Mouse (Mus musculus) megakaryocyte, embryonic 14.5 days (primary cell): Measurements from ENCODE around the gene Mrpl23.

ENCODE experiments used
- FLI1 ChIP-seq: IDR thresholded peaks from 2 replicates; pipeline ENCODE4 v1.6.1; 2012; ENCODE audit warnings: low read length, inconsistent platforms, mixed read lengths
- GATA1 ChIP-seq: IDR thresholded peaks from 3 replicates; pipeline ENCODE4 v1.6.1; 2012; ENCODE audit warnings: mixed read lengths, low read length, inconsistent platforms, borderline replicate concordance

DNA sequence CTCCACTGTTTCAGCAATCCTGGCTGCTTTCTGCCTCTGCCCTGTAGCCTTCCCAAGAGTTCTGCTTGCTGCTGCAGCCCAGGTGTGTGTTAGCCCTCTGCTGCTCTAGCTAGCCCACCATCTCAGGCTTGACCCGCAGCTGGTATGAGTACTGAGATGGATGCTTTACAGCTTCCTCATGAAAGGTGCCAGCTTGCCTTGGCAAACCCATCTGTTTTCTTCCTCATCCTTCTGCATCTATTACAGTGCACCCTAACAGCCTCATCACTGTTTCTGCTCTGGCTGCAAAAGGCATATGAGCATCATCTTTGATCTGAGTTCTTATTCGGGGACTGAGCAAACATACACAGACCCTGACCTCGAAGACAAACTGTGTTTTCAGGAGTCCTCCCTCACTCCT is 53.4 kb downstream of the Mrpl23 start:
- TF ChIP-seq GATA1 (no peak), FLI1 (no peak)
